ENCODE assay signal across 7 mouse cellular contexts in the genomic region with DNA sequence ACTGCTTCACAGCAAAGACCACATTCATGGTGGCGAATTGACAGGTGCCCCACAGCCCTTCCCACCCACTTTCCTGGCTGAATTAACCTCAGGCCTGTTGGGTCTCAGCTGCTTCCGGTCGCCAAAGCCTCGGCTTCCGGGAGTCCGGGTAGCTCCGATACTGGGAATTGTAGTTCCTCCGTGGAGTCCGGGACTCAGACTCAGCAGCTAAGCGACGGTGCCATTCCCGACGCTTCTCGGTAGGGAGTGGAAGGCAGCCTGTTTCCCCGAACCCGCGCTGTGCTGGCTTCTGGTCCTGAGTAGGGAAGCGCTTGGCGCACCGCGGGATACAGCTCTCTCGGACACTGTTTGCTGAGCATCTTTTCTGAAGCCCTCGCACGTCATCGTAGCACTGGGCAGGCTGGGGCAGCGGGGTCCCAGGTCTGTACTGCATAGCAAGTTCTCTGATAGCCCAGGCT. TPM values are rescaled to one million over a fixed set of nuclear protein-coding genes. Genes with fewer than 3 reads are reported as not detected.
DNase-seq lines count a peak whose midpoint lies in the region; ATAC-seq lines count a peak whose summit lies in the region.

No protein-coding gene starts in this region.

- peaks cover 8% of the 10 kb centered on the region; the same call in 1 of the 2 replicates for H3K36me3 ChIP-seq in embryonic facial prominence, embryonic 10.5 days (replicated peaks)
- H3K36me3 ChIP-seq in limb, embryonic 10.5 days, result 0 out of 2 replicates have a peak, but pooled peaks cover 4% of the 10 kb centered on the region
- peaks cover 9% of the 10 kb centered on the region for H3K36me3 ChIP-seq in midbrain, embryonic 13.5 days

- peak overlapping the region; percentile 90 for H3K27ac ChIP-seq in embryonic facial prominence, embryonic 10.5 days (replicated peaks)
- H3K27ac ChIP-seq in limb, embryonic 10.5 days, result peak overlapping the region; percentile 87
- H3K27ac ChIP-seq in midbrain, embryonic 13.5 days, result peak overlapping the region; percentile 85

- ATAC-seq in granulocyte monocyte progenitor cell, adult 5-6 weeks (replicated peaks; ENCODE audit: poor library complexity, severe bottlenecking), result peak; percentile 93
- ATAC-seq in midbrain, embryonic 13.5 days, result peak; percentile 98

- DNase-seq in adrenal gland, postnatal 10 days, result peak; percentile 91
- DNase-seq in embryonic facial prominence, embryonic 10.5 days (ENCODE audit: low spot score), result peak; percentile 93
- DNase-seq in kidney, adult 11 months, result peak; percentile 86
- DNase-seq in limb, embryonic 10.5 days (ENCODE audit: low spot score), result peak; percentile 95
- DNase-seq in spleen, adult 12 weeks (ENCODE audit: low spot score), result peak; percentile 75

- H3K9me3 ChIP-seq in embryonic facial prominence, embryonic 10.5 days, result no peaks in the 10 kb centered on the region
- no peaks in the 10 kb centered on the region for H3K9me3 ChIP-seq in limb, embryonic 10.5 days (replicated peaks)
- no peaks in the 10 kb centered on the region for H3K9me3 ChIP-seq in midbrain, embryonic 13.5 days

- no peaks in the 10 kb centered on the region for H3K27me3 ChIP-seq in embryonic facial prominence, embryonic 10.5 days (replicated peaks; ENCODE audit: low read depth, poor library complexity, severe bottlenecking)
- H3K27me3 ChIP-seq in limb, embryonic 10.5 days (ENCODE audit: low read depth, poor library complexity, severe bottlenecking), result no peaks in the 10 kb centered on the region
- no peaks in the 10 kb centered on the region for H3K27me3 ChIP-seq in midbrain, embryonic 13.5 days

- H3K4me2 ChIP-seq in midbrain, embryonic 13.5 days (replicated peaks), result peak overlapping the region; percentile 83

- H3K4me3 ChIP-seq in embryonic facial prominence, embryonic 10.5 days, result peak overlapping the region; percentile 75
- H3K4me3 ChIP-seq in limb, embryonic 10.5 days, result peak overlapping the region; percentile 61
- peak overlapping the region; percentile 60 for H3K4me3 ChIP-seq in midbrain, embryonic 13.5 days (replicated peaks)

- under 1% methylated on average over 26 of the region's 26 CpGs for WGBS in embryonic facial prominence, embryonic 10.5 days
- WGBS in limb, embryonic 10.5 days, result under 1% methylated on average over 26 of the region's 26 CpGs
- WGBS in midbrain, embryonic 13.5 days, result 0% methylated on average over 26 of the region's 26 CpGs

- peak overlapping the region; percentile 63 for H3K9ac ChIP-seq in midbrain, embryonic 13.5 days (replicated peaks)

- H3K4me1 ChIP-seq in embryonic facial prominence, embryonic 10.5 days, result peaks cover 17% of the 10 kb centered on the region
- peaks cover 16% of the 10 kb centered on the region for H3K4me1 ChIP-seq in limb, embryonic 10.5 days
- H3K4me1 ChIP-seq in midbrain, embryonic 13.5 days (replicated peaks), result peaks cover 17% of the 10 kb centered on the region

RNA-seq across cellular contexts. Expression of gene Vps45, which starts 0.5 kb away (rescaled TPM):
- 10 to 100 TPM; 31.7 to 35.0 TPM for total RNA-seq in adrenal gland, postnatal 10 days (2021)
- 22.4 and 26.5 TPM in 2 replicates for polyA plus RNA-seq in embryonic facial prominence, embryonic 10.5 days (2016; fragmentation: Nextera tagmentation; extraction: Ambion mirVana)
- 16.8 and 56.2 TPM in 2 replicates for total RNA-seq in granulocyte monocyte progenitor cell, adult 5-6 weeks (2014; fragmentation: Nextera tagmentation)
- total RNA-seq in granulocyte monocyte progenitor cell, adult 5-6 weeks (2017), result 13.1 and 13.6 TPM in 2 replicates
- polyA plus RNA-seq in limb, embryonic 10.5 days (2016; fragmentation: Nextera tagmentation; extraction: Ambion mirVana), result 22.4 and 23.6 TPM in 2 replicates
- 63.7 and 67.4 TPM in 2 replicates for polyA plus RNA-seq in midbrain, embryonic 13.5 days (2015; fragmentation: Nextera tagmentation; extraction: Ambion mirVana)

RNA-seq across cellular contexts. Expression of gene Otud7b, which starts 46.6 kb away (rescaled TPM):
- 10 to 100 TPM; 32.3 to 33.4 TPM for total RNA-seq in adrenal gland, postnatal 10 days (2021)
- 20.8 and 21.7 TPM in 2 replicates for polyA plus RNA-seq in embryonic facial prominence, embryonic 10.5 days (2016; fragmentation: Nextera tagmentation; extraction: Ambion mirVana)
- 3.4 and 6.1 TPM in 2 replicates for total RNA-seq in granulocyte monocyte progenitor cell, adult 5-6 weeks (2014; fragmentation: Nextera tagmentation)
- 8.8 and 12.5 TPM in 2 replicates for total RNA-seq in granulocyte monocyte progenitor cell, adult 5-6 weeks (2017)
- 18.6 and 19.2 TPM in 2 replicates for polyA plus RNA-seq in limb, embryonic 10.5 days (2016; fragmentation: Nextera tagmentation; extraction: Ambion mirVana)
- 10.2 and 11.4 TPM in 2 replicates for polyA plus RNA-seq in midbrain, embryonic 13.5 days (2015; fragmentation: Nextera tagmentation; extraction: Ambion mirVana)

Comparison
In these comparisons a context has a peak if more than half of its experiments do, and no peak if none do; other contexts are left out.
1. Peak in every context shown above with its lines: DNase-seq, ATAC-seq, H3K4me3 ChIP-seq and H3K27ac ChIP-seq.